Mouse (Mus musculus): Measurements from ENCODE around the gene Kpnb1.

GRCm38 (mm10) chr11:97196541-97196940, 8.9 kb upstream of the Kpnb1 start:
- TF ChIP-seq CTCF (IDR thresholded peaks at IDR 0.05; ENCODE audit: extremely low read depth, insufficient read depth, low read length) = no peak
- no peak for TF ChIP-seq POLR2A (IDR thresholded peaks at IDR 0.05; ENCODE audit: extremely low read depth, insufficient read depth, low read length)
